In genomic region chr11:64200874-64201273, GRCm38 (mm10) we compare ENCODE assay signal across 22 mouse cellular contexts.
DNase-seq lines count a peak whose midpoint lies in the region; ATAC-seq lines count a peak whose summit lies in the region.
"Had no signal": no experiment of that assay in that cellular context is flagged by ENCODE, and none has a peak within 500 bp of the region (broad histone marks: within the 10 kb centered on the region; RNA-seq: fewer than 3 reads in every experiment).

No protein-coding gene starts in this region.

- H3K9me3 ChIP-seq in heart, embryonic 10.5 days = no peaks in the 10 kb centered on the region
- no peaks in the 10 kb centered on the region for H3K9me3 ChIP-seq in heart, embryonic 11.5 days (replicated peaks; ENCODE audit: control insufficient read depth, low read length)
- H3K9me3 ChIP-seq: forebrain, embryonic 10.5 days; forebrain, embryonic 13.5 days had no signal

- H3K27me3 ChIP-seq in heart, embryonic 10.5 days (ENCODE audit: insufficient read depth, poor library complexity, severe bottlenecking) = peaks cover 18% of the 10 kb centered on the region; the same call in 1 of the 2 replicates
- H3K27me3 ChIP-seq in heart, embryonic 11.5 days (ENCODE audit: control insufficient read depth, insufficient read depth, low read length) = no peaks in the 10 kb centered on the region; the same call in 1 of the 2 replicates
- H3K27me3 ChIP-seq: forebrain, embryonic 13.5 days had no signal

- H3K4me1 ChIP-seq in heart, embryonic 10.5 days = peaks cover 11% of the 10 kb centered on the region; the same call in 1 of the 2 replicates
- H3K4me1 ChIP-seq in heart, embryonic 11.5 days (ENCODE audit: control insufficient read depth, insufficient read depth, low read length) = peaks cover 9% of the 10 kb centered on the region; the same call in 1 of the 2 replicates
- H3K4me1 ChIP-seq: forebrain, embryonic 13.5 days had no signal

- H3K4me3 ChIP-seq in heart, embryonic 10.5 days = no peak overlapping the region
- no peak overlapping the region for H3K4me3 ChIP-seq in heart, embryonic 11.5 days (ENCODE audit: low read depth, low read length)
- H3K4me3 ChIP-seq: forebrain, embryonic 10.5 days; forebrain, embryonic 13.5 days had no signal

- 80% methylated on average over 6 of the region's 6 CpGs for WGBS in heart, embryonic 10.5 days
- 91% methylated on average over 6 of the region's 6 CpGs for WGBS in heart, embryonic 11.5 days (ENCODE audit: insufficient replicate concordance)

- H3K36me3 ChIP-seq in heart, embryonic 10.5 days = no peaks in the 10 kb centered on the region
- H3K36me3 ChIP-seq in heart, embryonic 11.5 days (ENCODE audit: control insufficient read depth, insufficient read depth, low read length) = no peaks in the 10 kb centered on the region
- H3K36me3 ChIP-seq: forebrain, embryonic 10.5 days had no signal

- no peak overlapping the region for H3K27ac ChIP-seq in heart, embryonic 10.5 days
- H3K27ac ChIP-seq in heart, embryonic 11.5 days (ENCODE audit: low read depth, low read length) = no peak overlapping the region
- H3K27ac ChIP-seq: forebrain, embryonic 10.5 days; forebrain, embryonic 13.5 days; hindbrain, embryonic 14.5 days; hindbrain, postnatal 0 days had no signal

- no peak overlapping the region for H3K4me2 ChIP-seq in heart, embryonic 11.5 days
- H3K4me2 ChIP-seq: forebrain, embryonic 13.5 days; hindbrain, embryonic 14.5 days had no signal

- no peak overlapping the region for H3K9ac ChIP-seq in heart, embryonic 11.5 days (ENCODE audit: low read depth, low read length)
- H3K9ac ChIP-seq: forebrain, embryonic 13.5 days; hindbrain, embryonic 14.5 days had no signal

- DNase-seq in heart, embryonic 10.5 days (ENCODE audit: low spot score) = peak; percentile 54
- peak; percentile 6 for DNase-seq in layer of hippocampus, adult 9-10 months (ENCODE audit: low spot score)
- DNase-seq in layer of hippocampus, postnatal 25 days (ENCODE audit: extremely low spot score in 1 of 2, low spot score in 1 of 2) = no peak
- DNase-seq in layer of hippocampus, postnatal 36 days = peak; percentile 3 to 6
- no peak for DNase-seq in spleen, adult 18-20 months
- DNase-seq: adrenal gland, adult 2 months; adrenal gland, postnatal 14 days; cerebellum, adult 11-12 months; cerebellum, adult 8-10 months; cerebellum, postnatal 36 days; embryo, embryonic 11 days; gastrocnemius, postnatal 10 days; gastrocnemius, postnatal 36 days; heart, postnatal 4 days had no signal

- no peak for ATAC-seq in heart, embryonic 11.5 days (replicated peaks; ENCODE audit: insufficient number of reproducible peaks, low FRiP score, low TSS enrichment)
- ATAC-seq: CD4-positive, CD25-positive, alpha-beta regulatory T cell, adult 4 months; forebrain, embryonic 13.5 days; forebrain, embryonic 16.5 days; hindbrain, postnatal 0 days; inflammation-experienced regulatory T-cells, adult 6 months had no signal

Comparison
In these comparisons a context has a peak if more than half of its experiments do, and no peak if none do; other contexts are left out.
1. DNase-seq: peak in heart, embryonic 10.5 days (single experiment), layer of hippocampus, adult 9-10 months (single experiment) and layer of hippocampus, postnatal 36 days (2 of 2); none in layer of hippocampus, postnatal 25 days (0 of 2) and spleen, adult 18-20 months (0 of 2).